Mouse (Mus musculus) stomach, embryonic 15.5 days (tissue): ENCODE measurements around the gene Asphd1. TPM values are rescaled to one million over a fixed set of nuclear protein-coding genes. Genes with fewer than 3 reads are reported as not detected.
A peak's percentile ranks its signal among the peaks of the same experiment; 100 is the strongest.

Experiments
- ATAC-seq: fragments of 200-750 bp; cut with Nextera tagmentation; 2 replicates; pipeline ENCODE4 v1.8.0; 2017; ENCODE audit warnings: low read depth, moderate number of reproducible peaks, moderate TSS enrichment; ENCODE audit not compliant: insufficient read depth, low FRiP score
- H3K27ac ChIP-seq: fragments of 300-500 bp; sonication (generic); 2 replicates; pipeline ENCODE4 v1.5.1; 2015; ENCODE audit warnings: mild to moderate bottlenecking, inconsistent platforms
- H3K27me3 ChIP-seq: fragments of 300-500 bp; sonication (generic); replicated peaks from 2 replicates; pipeline ENCODE4 v1.6.1; 2015; ENCODE audit warnings: inconsistent platforms
- H3K36me3 ChIP-seq: fragments of 300-500 bp; sonication (generic); 2 replicates; pipeline ENCODE4 v1.6.1; 2015; ENCODE audit warnings: inconsistent platforms
- H3K4me1 ChIP-seq: fragments of 300-500 bp; sonication (generic); 2 replicates; pipeline ENCODE4 v1.6.1; 2015; ENCODE audit warnings: inconsistent platforms
- H3K4me2 ChIP-seq: fragments of 300-500 bp; sonication (generic); 2 replicates; pipeline ENCODE4 v1.6.1; 2015; ENCODE audit warnings: mild to moderate bottlenecking, inconsistent platforms
- H3K4me3 ChIP-seq: fragments of 300-500 bp; sonication (generic); replicated peaks from 2 replicates; pipeline ENCODE4 v1.5.1; 2015; ENCODE audit warnings: inconsistent platforms
- H3K9ac ChIP-seq: fragments of 300-500 bp; sonication (generic); 2 replicates; pipeline ENCODE4 v1.6.1; 2015; ENCODE audit warnings: inconsistent platforms
- H3K9me3 ChIP-seq: fragments of 300-500 bp; sonication (generic); 2 replicates; pipeline ENCODE4 v1.6.1; 2016; ENCODE audit warnings: inconsistent platforms
- WGBS: fragments of 180-500 bp; shearing (Covaris S2); methylation state at CpG from one replicate; pipeline ENCODE4 v1.1.7; 2015; 5-methylcytosine and 5-hydroxymethylcytosine counted together
- polyA plus RNA-seq: library from polyadenylated mRNA; unstranded; fragments of >200 nt; fragmentation: Nextera tagmentation; extraction: Ambion mirVana; gene quantifications from 2 replicates; pipeline ENCODE4 v1.2.1, GENCODE M21; 2015

The Asphd1 gene
- polyA plus RNA-seq, 1 experiment from 2014 or later, result 0.37 TPM

DNA sequence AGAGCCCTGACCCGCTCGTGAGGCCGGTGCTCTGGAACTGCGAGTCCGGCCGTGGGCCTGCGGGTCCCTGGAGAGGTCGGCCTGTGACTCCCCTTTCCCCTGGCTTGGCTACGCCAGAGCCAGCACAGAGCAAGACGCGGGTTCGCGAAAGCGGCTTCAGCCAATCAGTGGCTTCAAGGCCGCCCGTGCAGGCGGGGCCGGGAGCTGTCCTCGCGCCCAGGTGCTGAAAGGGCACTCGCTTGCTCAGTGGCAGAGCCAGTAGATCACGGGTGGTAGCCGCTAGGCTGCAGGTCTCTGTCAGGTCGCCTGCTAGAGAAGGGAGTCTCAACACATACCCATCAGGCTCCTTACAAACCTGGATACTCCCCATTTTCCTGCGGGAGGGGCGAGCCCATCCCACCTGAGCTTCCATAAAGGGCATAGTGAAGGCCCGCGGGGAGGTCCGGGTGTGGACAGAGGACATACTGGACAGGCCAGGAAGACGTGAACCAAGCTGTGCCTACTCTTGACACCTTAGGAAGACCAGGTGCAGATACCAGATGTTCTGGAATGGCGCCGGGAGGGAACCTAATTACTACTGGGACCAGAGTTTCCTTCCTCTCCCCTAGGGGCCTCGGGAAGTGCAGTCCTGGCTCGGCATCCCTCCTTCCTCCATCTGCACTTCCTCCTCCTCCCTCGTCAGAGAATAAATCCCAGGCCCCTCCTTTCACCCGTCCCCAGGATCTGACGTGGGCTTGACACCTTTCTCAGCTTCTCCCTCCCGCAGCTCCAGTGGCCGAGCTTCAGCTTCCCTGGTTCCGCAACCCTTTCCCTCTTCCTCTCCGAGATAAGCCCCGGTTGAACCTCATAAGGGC, 638 bp upstream of the Asphd1 start, which contains the start of gene Sez6l2:
TSS of gene Sez6l2 (plus strand) at position 771 of the 854 bp plus-strand sequence.
- Histone ChIP-seq H3K4me3 (peak within 1 kb of the TSS; percentile 51), H3K9ac (no peak within 1 kb of the TSS), H3K9me3 (no peaks in the 10 kb centered on the region), H3K4me1 (peaks cover 5% of the 10 kb centered on the region), H3K36me3 (no peaks in the 10 kb centered on the region), H3K27me3 (peaks cover 27% of the 10 kb centered on the region), H3K4me2 (peak within 1 kb of the TSS; percentile 99), H3K27ac (no peak within 1 kb of the TSS)
- ATAC-seq, result peak; percentile 85
- under 1% methylated on average over 42 of the region's 42 CpGs for WGBS

DNA sequence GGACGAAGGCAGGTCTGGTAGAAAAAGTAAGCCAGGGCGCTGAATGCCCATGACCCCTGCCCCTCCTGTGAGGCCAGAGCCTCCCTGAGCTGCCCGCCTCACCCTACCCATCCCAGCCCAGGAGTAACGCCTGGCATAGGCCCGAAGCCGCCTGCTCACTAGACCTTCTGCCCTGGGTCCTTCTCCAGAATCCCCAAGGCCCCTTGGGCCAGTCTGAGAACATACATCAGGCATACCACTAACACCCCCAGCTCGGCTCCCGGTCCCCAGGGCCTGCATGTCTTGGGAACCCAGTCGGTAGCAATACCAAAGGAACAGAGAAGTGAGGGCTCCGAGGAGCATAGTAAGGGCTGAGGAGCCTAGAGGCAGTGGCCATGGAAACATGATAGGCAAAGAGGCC, 756 bp downstream of the Asphd1 start:
- WGBS, result 81% methylated on average over 10 of the region's 10 CpGs

DNA sequence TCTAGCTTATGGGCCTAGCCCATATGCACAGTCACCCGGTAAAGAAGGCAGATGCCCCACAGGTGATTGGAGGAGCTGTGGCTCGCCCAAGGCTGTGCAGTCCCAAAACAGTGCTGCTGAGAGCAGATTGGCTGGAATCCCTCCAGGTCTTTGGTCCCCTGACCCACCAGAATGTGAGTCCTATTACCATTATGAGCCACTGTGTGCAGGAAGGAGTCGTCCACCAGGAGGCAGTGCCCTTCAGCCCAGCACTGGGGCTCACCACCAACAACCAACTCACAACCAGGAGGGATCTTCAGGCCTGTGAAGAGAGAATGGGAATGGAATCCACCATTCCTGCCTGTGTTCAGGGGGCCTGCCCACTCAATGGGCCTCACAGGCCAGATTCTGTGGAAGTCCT, 2.9 kb downstream of the Asphd1 start:
- H3K4me1 ChIP-seq, result peaks cover 5% of the 10 kb centered on the region
- WGBS, result 41% methylated on average over 3 of the region's 3 CpGs
- H3K9ac ChIP-seq, result no peak overlapping the region
- 0 out of 2 replicates have a peak, but pooled peaks cover 4% of the 10 kb centered on the region for H3K36me3 ChIP-seq
- H3K27ac ChIP-seq, result no peak overlapping the region
- ATAC-seq, result no peak
- peaks cover 16% of the 10 kb centered on the region for H3K27me3 ChIP-seq
- no peak overlapping the region for H3K4me3 ChIP-seq
- no peaks in the 10 kb centered on the region for H3K9me3 ChIP-seq
- no peak overlapping the region for H3K4me2 ChIP-seq

More for the DNA sequence above, 756 bp downstream of the Asphd1 start:
- H3K9ac ChIP-seq, result no peak overlapping the region
- H3K9me3 ChIP-seq, result no peaks in the 10 kb centered on the region
- no peak for ATAC-seq
- 0 out of 2 replicates have a peak, but pooled peaks cover 4% of the 10 kb centered on the region for H3K36me3 ChIP-seq
- H3K4me2 ChIP-seq, result no peak overlapping the region
- H3K4me3 ChIP-seq, result no peak overlapping the region
- peaks cover 5% of the 10 kb centered on the region for H3K4me1 ChIP-seq
- no peak overlapping the region for H3K27ac ChIP-seq
- H3K27me3 ChIP-seq, result peaks cover 27% of the 10 kb centered on the region

GRCm38 (mm10) chr7:126941801-126942200, 7.6 kb downstream of the Asphd1 start:
- Histone ChIP-seq H3K27me3 (no peaks in the 10 kb centered on the region), H3K4me3 (no peak overlapping the region), H3K27ac (no peak overlapping the region), H3K9ac (no peak overlapping the region), H3K4me2 (no peak overlapping the region), H3K4me1 (no peaks in the 10 kb centered on the region), H3K9me3 (no peaks in the 10 kb centered on the region), H3K36me3 (0 out of 2 replicates have a peak, but pooled peaks cover 7% of the 10 kb centered on the region)
- 82% methylated on average over 5 of the region's 5 CpGs for WGBS
- ATAC-seq, result no peak

DNA sequence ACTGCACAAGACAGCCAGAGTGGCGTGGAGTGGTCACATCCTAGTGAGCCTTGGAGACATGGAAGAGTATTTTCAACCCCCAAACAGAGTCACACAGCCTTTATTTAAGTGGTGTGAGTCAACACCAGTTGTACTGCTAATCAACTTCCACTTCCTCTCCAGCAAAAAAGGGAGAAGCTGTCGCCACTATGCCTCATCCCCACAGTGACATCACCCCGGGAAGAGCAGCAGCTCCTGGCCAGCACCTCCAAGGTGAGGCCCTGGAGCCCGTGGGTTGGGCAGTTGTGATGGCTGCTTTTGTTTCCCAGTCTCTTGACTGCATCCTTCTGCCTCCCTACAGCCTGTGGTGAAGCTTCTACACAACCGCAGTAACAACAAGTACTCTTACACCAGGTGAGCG, 8.2 kb downstream of the Asphd1 start:
- no peak overlapping the region for H3K4me2 ChIP-seq
- no peaks in the 10 kb centered on the region for H3K9me3 ChIP-seq
- H3K27me3 ChIP-seq, result no peaks in the 10 kb centered on the region
- no peak for ATAC-seq
- no peaks in the 10 kb centered on the region for H3K4me1 ChIP-seq
- WGBS, result 47% methylated on average over 6 of the region's 6 CpGs
- 0 out of 2 replicates have a peak, but pooled peaks cover 7% of the 10 kb centered on the region for H3K36me3 ChIP-seq
- no peak overlapping the region for H3K27ac ChIP-seq
- no peak overlapping the region for H3K9ac ChIP-seq
- no peak overlapping the region for H3K4me3 ChIP-seq

- WGBS, result 89% methylated on average over 2 of the region's 2 CpGs
- Histone ChIP-seq H3K4me2 (no peak overlapping the region), H3K4me3 (no peak overlapping the region)
These were observed 16.7 kb downstream of the Asphd1 start for GRCm38 (mm10) chr7:126932652-126933051.

DNA sequence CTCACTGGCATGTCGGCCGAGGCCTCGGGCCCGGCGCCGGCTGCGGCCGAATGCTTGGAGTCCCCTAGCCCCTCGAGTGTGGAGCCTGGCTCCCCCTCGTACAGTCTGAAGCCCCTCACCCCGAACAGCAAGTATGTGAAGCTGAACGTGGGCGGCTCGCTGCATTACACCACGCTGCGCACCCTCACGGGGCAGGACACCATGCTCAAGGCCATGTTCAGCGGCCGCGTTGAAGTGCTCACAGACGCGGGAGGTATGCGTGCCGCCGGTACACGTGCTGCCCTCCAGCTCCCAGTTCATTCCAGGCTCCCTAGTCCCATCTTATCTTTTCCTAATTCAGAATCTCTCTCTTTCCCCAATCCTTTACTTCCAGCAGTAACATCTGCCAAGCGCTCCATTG, 20.3 kb downstream of the Asphd1 start:
- H3K27ac ChIP-seq, result peak overlapping the region; percentile 71
- peak overlapping the region; percentile 72 for H3K9ac ChIP-seq
- peak overlapping the region; percentile 80 for H3K4me3 ChIP-seq
- no peak; the same call in none of the 2 replicates for ATAC-seq
- H3K27me3 ChIP-seq, result no peaks in the 10 kb centered on the region
- no peaks in the 10 kb centered on the region for H3K4me1 ChIP-seq
- WGBS, result under 1% methylated on average over 27 of the region's 27 CpGs
- 0 out of 2 replicates have a peak, but pooled peaks cover 8% of the 10 kb centered on the region for H3K36me3 ChIP-seq
- H3K9me3 ChIP-seq, result no peaks in the 10 kb centered on the region
- peak overlapping the region; percentile 78 for H3K4me2 ChIP-seq

More at GRCm38 (mm10) chr7:126932652-126933051, 16.7 kb downstream of the Asphd1 start:
- Histone ChIP-seq H3K27ac (no peak overlapping the region), H3K9me3 (no peaks in the 10 kb centered on the region), H3K4me1 (no peaks in the 10 kb centered on the region), H3K9ac (no peak overlapping the region), H3K27me3 (no peaks in the 10 kb centered on the region), H3K36me3 (0 out of 2 replicates have a peak, but pooled peaks cover 8% of the 10 kb centered on the region)
- ATAC-seq, result no peak

DNA sequence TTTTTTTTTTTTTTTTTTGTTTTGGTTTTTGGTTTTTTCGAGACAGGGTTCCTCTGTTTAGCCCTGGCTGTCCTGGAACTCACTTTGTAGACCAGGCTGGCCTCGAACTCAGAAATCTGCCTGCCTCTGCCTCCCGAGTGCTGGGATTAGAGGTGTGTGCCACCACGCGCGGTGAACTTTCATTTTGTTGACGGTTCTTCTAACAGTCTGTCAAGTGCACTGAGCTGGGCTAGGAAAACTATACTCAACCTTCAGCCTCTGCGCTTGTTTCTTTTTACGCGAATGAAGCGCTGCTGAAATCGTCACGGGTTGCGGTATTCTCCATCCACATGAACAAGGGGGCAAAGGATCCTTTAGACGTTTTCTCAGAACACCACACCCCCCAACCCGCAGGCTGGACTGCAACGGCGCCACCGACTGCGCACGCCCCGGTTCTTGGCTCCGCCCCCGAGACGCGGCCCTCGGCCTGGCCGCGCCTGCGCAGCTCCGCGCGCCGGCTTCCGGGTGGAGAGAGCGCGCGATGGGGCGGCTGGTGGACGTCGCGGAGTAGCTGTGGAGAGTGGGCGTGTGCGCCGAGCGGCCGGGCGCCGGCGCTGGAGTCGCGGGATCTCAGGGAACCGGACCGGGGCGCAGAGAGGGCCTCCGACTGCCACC, 20.9 kb downstream of the Asphd1 start, which contains the start of gene Kctd13:
TSS of gene Kctd13 (plus strand) at position 496 of the 654 bp plus-strand sequence.
- Histone ChIP-seq H3K9me3 (no peaks in the 10 kb centered on the region), H3K27me3 (no peaks in the 10 kb centered on the region), H3K4me1 (no peaks in the 10 kb centered on the region), H3K4me2 (peak within 1 kb of the TSS; percentile 78), H3K27ac (peak within 1 kb of the TSS; percentile 71), H3K4me3 (peak within 1 kb of the TSS; percentile 80), H3K36me3 (0 out of 2 replicates have a peak, but pooled peaks cover 8% of the 10 kb centered on the region), H3K9ac (peak within 1 kb of the TSS; percentile 72)
- peak; percentile 96 for ATAC-seq
- 3% methylated on average over 55 of the region's 56 CpGs for WGBS

DNA sequence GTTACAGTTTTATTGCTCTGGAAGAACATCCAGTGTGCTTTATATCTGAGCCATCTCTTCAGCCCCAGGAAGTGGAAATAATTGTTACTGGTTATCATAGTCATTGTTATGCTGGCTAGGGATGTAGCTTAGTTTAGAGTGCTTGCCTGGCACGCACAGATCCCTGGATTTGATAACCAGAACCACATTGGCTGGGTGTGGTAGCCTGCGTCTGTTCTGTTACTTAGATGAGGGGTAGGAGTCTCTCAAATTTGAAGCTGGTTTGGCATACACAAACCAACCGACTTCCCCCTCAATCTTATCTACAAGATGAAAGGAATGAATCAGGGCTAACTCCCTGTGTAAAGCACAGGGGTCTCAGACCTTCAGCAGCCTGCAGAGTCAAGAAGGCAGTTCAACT, 23.1 kb downstream of the Asphd1 start:
- Histone ChIP-seq H3K36me3 (0 out of 2 replicates have a peak, but pooled peaks cover 3% of the 10 kb centered on the region), H3K27me3 (no peaks in the 10 kb centered on the region), H3K4me1 (peaks cover 9% of the 10 kb centered on the region), H3K4me3 (no peak overlapping the region), H3K9ac (no peak overlapping the region), H3K9me3 (no peaks in the 10 kb centered on the region), H3K27ac (no peak overlapping the region), H3K4me2 (no peak overlapping the region)
- 21% methylated on average over 3 of the region's 3 CpGs for whole genome bisulfite sequencing
- ATAC-seq, result no peak

- Histone ChIP-seq H3K27ac (no peak overlapping the region), H3K9me3 (no peaks in the 10 kb centered on the region), H3K4me3 (no peak overlapping the region), H3K9ac (no peak overlapping the region), H3K27me3 (no peaks in the 10 kb centered on the region), H3K36me3 (no peaks in the 10 kb centered on the region), H3K4me2 (no peak overlapping the region), H3K4me1 (peaks cover 9% of the 10 kb centered on the region)
- ATAC-seq, result no peak
- 66% methylated on average over 5 of the region's 5 CpGs for WGBS
These were observed 25.4 kb downstream of the Asphd1 start for GRCm38 (mm10) chr7:126923999-126924398.

DNA sequence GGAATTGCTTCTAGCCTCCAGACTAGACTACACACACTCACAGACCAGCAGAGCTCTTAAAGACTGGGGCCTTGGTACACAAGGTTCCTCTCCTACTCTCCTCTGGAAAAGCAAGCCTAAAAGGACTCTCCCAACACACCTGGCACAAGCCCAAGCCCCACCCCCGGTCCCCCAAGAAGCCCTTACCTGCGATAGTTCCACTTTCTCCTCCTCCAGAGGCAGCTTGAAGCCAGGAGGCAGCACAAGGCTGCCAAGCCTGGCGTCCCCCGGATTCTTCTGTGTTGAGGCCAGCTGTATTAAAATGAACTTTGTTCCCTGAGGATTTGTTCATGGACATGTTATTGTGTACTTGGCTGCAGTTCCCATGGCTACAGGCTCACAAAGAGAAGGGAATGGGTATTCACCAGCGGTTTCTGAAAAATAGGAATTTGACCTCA, 26.7 kb downstream of the Asphd1 start, which contains the start of gene Tmem219:
TSS of gene Tmem219 (minus strand) at position 294 of the 437 bp plus-strand sequence.
- Histone ChIP-seq H3K27ac (peak within 1 kb of the TSS; percentile 58), H3K9ac (no peak within 1 kb of the TSS), H3K4me1 (peaks cover 9% of the 10 kb centered on the region), H3K9me3 (no peaks in the 10 kb centered on the region), H3K27me3 (no peaks in the 10 kb centered on the region), H3K4me3 (no peak within 1 kb of the TSS), H3K36me3 (no peaks in the 10 kb centered on the region), H3K4me2 (peak within 1 kb of the TSS; percentile 15; the same call in 1 of the 2 replicates)
- 27% methylated on average over 5 of the region's 5 CpGs for WGBS
- ATAC-seq, result peak; percentile 80
